Mouse (Mus musculus): ENCODE measurements around the gene Pdha2. TPM values are rescaled to one million over a fixed set of nuclear protein-coding genes. Genes with fewer than 3 reads are reported as not detected.
A peak's percentile ranks its signal among the peaks of the same experiment; 100 is the strongest.

Pdha2 gene
- polyA plus RNA-seq, 1 experiment from 2014 or later: not detected

GRCm38 (mm10) chr3:141216237-141216636 lies 4.1 kb upstream of the Pdha2 start:
- Histone ChIP-seq H3K9me3 (replicated peaks; ENCODE audit: control insufficient read depth, low read length) (0 out of 2 replicates have a peak, but pooled peaks cover 2% of the 10 kb centered on the region), H3K9ac (ENCODE audit: low read length) (no peak overlapping the region), H3K27me3 (replicated peaks; ENCODE audit: control insufficient read depth, insufficient read depth, low read length) (no peaks in the 10 kb centered on the region), H3K4me2 (ENCODE audit: low read length) (no peak overlapping the region), H3K36me3 (ENCODE audit: control insufficient read depth, insufficient read depth, low read length) (no peaks in the 10 kb centered on the region), H3K4me1 (ENCODE audit: control insufficient read depth, insufficient read depth, low read length) (no peaks in the 10 kb centered on the region), H3K4me3 (ENCODE audit: low read depth, low read length) (no peak overlapping the region), H3K27ac (ENCODE audit: low read depth, low read length) (no peak overlapping the region)
- no peak for ATAC-seq
- DNase-seq (ENCODE audit: low spot score): no peak
- 66% methylated on average over 6 of the region's 6 CpGs for WGBS

- Histone ChIP-seq H3K4me3 (ENCODE audit: low read depth, low read length) (no peak overlapping the region), H3K4me2 (ENCODE audit: low read length) (no peak overlapping the region), H3K27me3 (replicated peaks; ENCODE audit: control insufficient read depth, insufficient read depth, low read length) (no peaks in the 10 kb centered on the region), H3K36me3 (ENCODE audit: control insufficient read depth, insufficient read depth, low read length) (no peaks in the 10 kb centered on the region), H3K9ac (ENCODE audit: low read length) (no peak overlapping the region), H3K27ac (ENCODE audit: low read depth, low read length) (no peak overlapping the region), H3K9me3 (replicated peaks; ENCODE audit: control insufficient read depth, low read length) (peaks cover 2% of the 10 kb centered on the region; the same call in 1 of the 2 replicates), H3K4me1 (ENCODE audit: control insufficient read depth, insufficient read depth, low read length) (no peaks in the 10 kb centered on the region)
- ATAC-seq (peak; percentile 50; the same call in 1 of the 2 replicates), DNase-seq (ENCODE audit: low spot score) (peak; percentile 51)
- WGBS: 55% methylated on average over 2 of the region's 2 CpGs
Measured at GRCm38 (mm10) chr3:141214789-141215188, 2.6 kb upstream of the Pdha2 start.

- Histone ChIP-seq H3K9me3 (replicated peaks; ENCODE audit: control insufficient read depth, low read length) (peaks cover 2% of the 10 kb centered on the region; the same call in 1 of the 2 replicates), H3K27ac (ENCODE audit: low read depth, low read length) (no peak overlapping the region), H3K36me3 (ENCODE audit: control insufficient read depth, insufficient read depth, low read length) (no peaks in the 10 kb centered on the region), H3K4me1 (ENCODE audit: control insufficient read depth, insufficient read depth, low read length) (no peaks in the 10 kb centered on the region), H3K27me3 (replicated peaks; ENCODE audit: control insufficient read depth, insufficient read depth, low read length) (no peaks in the 10 kb centered on the region), H3K4me3 (ENCODE audit: low read depth, low read length) (no peak overlapping the region), H3K4me2 (ENCODE audit: low read length) (no peak overlapping the region), H3K9ac (ENCODE audit: low read length) (no peak overlapping the region)
- no peak for ATAC-seq
- DNase-seq (ENCODE audit: low spot score): no peak
Measured at GRCm38 (mm10) chr3:141214197-141214596, 2.0 kb upstream of the Pdha2 start.

- no peak overlapping the region for H3K4me3 ChIP-seq (ENCODE audit: low read depth, low read length)
- ATAC-seq: no peak
- no peak for DNase-seq (ENCODE audit: low spot score)
- no peak overlapping the region for H3K9ac ChIP-seq (ENCODE audit: low read length)
- no peak overlapping the region for H3K27ac ChIP-seq (ENCODE audit: low read depth, low read length)
- H3K9me3 ChIP-seq (replicated peaks; ENCODE audit: control insufficient read depth, low read length): peaks cover 2% of the 10 kb centered on the region; the same call in 1 of the 2 replicates
- no peaks in the 10 kb centered on the region for H3K27me3 ChIP-seq (replicated peaks; ENCODE audit: control insufficient read depth, insufficient read depth, low read length)
- no peaks in the 10 kb centered on the region for H3K36me3 ChIP-seq (ENCODE audit: control insufficient read depth, insufficient read depth, low read length)
- no peak overlapping the region for H3K4me2 ChIP-seq (ENCODE audit: low read length)
- H3K4me1 ChIP-seq (ENCODE audit: control insufficient read depth, insufficient read depth, low read length): no peaks in the 10 kb centered on the region
- 96% methylated on average over 17 of the region's 17 CpGs for WGBS
Measured at GRCm38 (mm10) chr3:141211644-141212043, 511 bp downstream of the Pdha2 start.

- H3K4me3 ChIP-seq (ENCODE audit: low read depth, low read length): no peak overlapping the region
- H3K27me3 ChIP-seq (replicated peaks; ENCODE audit: control insufficient read depth, insufficient read depth, low read length): no peaks in the 10 kb centered on the region
- DNase-seq (ENCODE audit: low spot score) (no peak), ATAC-seq (no peak)
- WGBS: 84% methylated on average over 2 of the region's 2 CpGs
- no peak overlapping the region for H3K27ac ChIP-seq (ENCODE audit: low read depth, low read length)
- no peaks in the 10 kb centered on the region for H3K9me3 ChIP-seq (replicated peaks; ENCODE audit: control insufficient read depth, low read length)
- no peaks in the 10 kb centered on the region for H3K4me1 ChIP-seq (ENCODE audit: control insufficient read depth, insufficient read depth, low read length)
- H3K36me3 ChIP-seq (ENCODE audit: control insufficient read depth, insufficient read depth, low read length): no peaks in the 10 kb centered on the region
- H3K4me2 ChIP-seq (ENCODE audit: low read length): no peak overlapping the region
- H3K9ac ChIP-seq (ENCODE audit: low read length): no peak overlapping the region
Measured at GRCm38 (mm10) chr3:141201766-141202165, 10.4 kb downstream of the Pdha2 start.

- no peaks in the 10 kb centered on the region for H3K4me1 ChIP-seq (ENCODE audit: control insufficient read depth, insufficient read depth, low read length)
- ATAC-seq (peak; percentile 96), DNase-seq (ENCODE audit: low spot score) (peak; percentile 81)
- no peaks in the 10 kb centered on the region for H3K9me3 ChIP-seq (replicated peaks; ENCODE audit: control insufficient read depth, low read length)
- no peaks in the 10 kb centered on the region for H3K27me3 ChIP-seq (replicated peaks; ENCODE audit: control insufficient read depth, insufficient read depth, low read length)
- 6% methylated on average over 4 of the region's 4 CpGs for WGBS
- H3K4me2 ChIP-seq (ENCODE audit: low read length): no peak overlapping the region
- no peak overlapping the region for H3K27ac ChIP-seq (ENCODE audit: low read depth, low read length)
- H3K36me3 ChIP-seq (ENCODE audit: control insufficient read depth, insufficient read depth, low read length): no peaks in the 10 kb centered on the region
- H3K9ac ChIP-seq (ENCODE audit: low read length): no peak overlapping the region
- H3K4me3 ChIP-seq (ENCODE audit: low read depth, low read length): no peak overlapping the region
Measured at GRCm38 (mm10) chr3:141197308-141197861, 14.8 kb downstream of the Pdha2 start.

- Histone ChIP-seq H3K4me1 (ENCODE audit: control insufficient read depth, insufficient read depth, low read length) (no peaks in the 10 kb centered on the region), H3K36me3 (ENCODE audit: control insufficient read depth, insufficient read depth, low read length) (no peaks in the 10 kb centered on the region), H3K27ac (ENCODE audit: low read depth, low read length) (no peak overlapping the region), H3K9ac (ENCODE audit: low read length) (no peak overlapping the region), H3K9me3 (replicated peaks; ENCODE audit: control insufficient read depth, low read length) (no peaks in the 10 kb centered on the region), H3K27me3 (replicated peaks; ENCODE audit: control insufficient read depth, insufficient read depth, low read length) (no peaks in the 10 kb centered on the region), H3K4me3 (ENCODE audit: low read depth, low read length) (no peak overlapping the region), H3K4me2 (ENCODE audit: low read length) (no peak overlapping the region)
- WGBS: 51% methylated on average over 3 of the region's 3 CpGs
- ATAC-seq (no peak), DNase-seq (ENCODE audit: low spot score) (no peak)
Measured at GRCm38 (mm10) chr3:141191653-141192052, 20.5 kb downstream of the Pdha2 start.

GRCm38 (mm10) chr3:141190429-141190828 lies 21.7 kb downstream of the Pdha2 start:
- DNase-seq (ENCODE audit: low spot score): no peak
- WGBS: 65% methylated on average over 4 of the region's 4 CpGs
- H3K9ac ChIP-seq (ENCODE audit: low read length): no peak overlapping the region

GRCm38 (mm10) chr3:141160986-141161385 lies 51.2 kb downstream of the Pdha2 start:
- H3K9ac ChIP-seq (ENCODE audit: low read length): no peak overlapping the region

More at GRCm38 (mm10) chr3:141190429-141190828, 21.7 kb downstream of the Pdha2 start:
- Histone ChIP-seq H3K27ac (ENCODE audit: low read depth, low read length) (no peak overlapping the region), H3K4me3 (ENCODE audit: low read depth, low read length) (no peak overlapping the region), H3K9me3 (replicated peaks; ENCODE audit: control insufficient read depth, low read length) (no peaks in the 10 kb centered on the region), H3K4me2 (ENCODE audit: low read length) (no peak overlapping the region), H3K36me3 (ENCODE audit: control insufficient read depth, insufficient read depth, low read length) (no peaks in the 10 kb centered on the region), H3K4me1 (ENCODE audit: control insufficient read depth, insufficient read depth, low read length) (no peaks in the 10 kb centered on the region), H3K27me3 (replicated peaks; ENCODE audit: control insufficient read depth, insufficient read depth, low read length) (no peaks in the 10 kb centered on the region)
- no peak for ATAC-seq

More at GRCm38 (mm10) chr3:141160986-141161385, 51.2 kb downstream of the Pdha2 start:
- Histone ChIP-seq H3K27me3 (replicated peaks; ENCODE audit: control insufficient read depth, insufficient read depth, low read length) (no peaks in the 10 kb centered on the region), H3K36me3 (ENCODE audit: control insufficient read depth, insufficient read depth, low read length) (no peaks in the 10 kb centered on the region), H3K9me3 (replicated peaks; ENCODE audit: control insufficient read depth, low read length) (no peaks in the 10 kb centered on the region), H3K4me1 (ENCODE audit: control insufficient read depth, insufficient read depth, low read length) (no peaks in the 10 kb centered on the region), H3K4me2 (ENCODE audit: low read length) (no peak overlapping the region), H3K4me3 (ENCODE audit: low read depth, low read length) (no peak overlapping the region), H3K27ac (ENCODE audit: low read depth, low read length) (no peak overlapping the region)
- no peak for ATAC-seq
- no peak for DNase-seq (ENCODE audit: low spot score)

Data from forebrain, embryonic 14.5 days (tissue).